Mouse (Mus musculus) myocyte (in vitro differentiated cells): ENCODE results near the gene Gramd1b. TPM values are rescaled to one million over a fixed set of nuclear protein-coding genes. Genes with fewer than 3 reads are reported as not detected.
A peak's percentile ranks its signal among the peaks of the same experiment; 100 is the strongest.

Experiments
- H3K27me3 ChIP-seq: one replicate; pipeline ENCODE4 v1.6.1; 2011; ENCODE audit not compliant: control insufficient read depth, insufficient read depth, insufficient read length
- H3K36me3 ChIP-seq: one replicate; pipeline ENCODE4 v1.6.1; 2011; ENCODE audit not compliant: control insufficient read depth, insufficient read depth
- H3K4me2 ChIP-seq: one replicate; pipeline ENCODE4 v1.6.1; 2011; ENCODE audit warnings: low read depth, control low read depth
- H3K4me3 ChIP-seq: one replicate; pipeline ENCODE4 v1.5.1; 2011; ENCODE audit warnings: mild to moderate bottlenecking, control low read depth, moderate library complexity
- H3K79me2 ChIP-seq: one replicate; pipeline ENCODE4 v1.6.1; 2011; ENCODE audit not compliant: control insufficient read depth, insufficient read depth
- H3ac ChIP-seq: one replicate; pipeline ENCODE4 v1.6.1; 2011; ENCODE audit not compliant: control insufficient read depth, insufficient read length
- CEBPB ChIP-seq: IDR thresholded peaks from 2 replicates; pipeline ENCODE4 v1.6.1; 2011; ENCODE audit warnings: mild to moderate bottlenecking, moderate library complexity; ENCODE audit not compliant: poor library complexity, insufficient read depth, severe bottlenecking
- E2F4 ChIP-seq: IDR thresholded peaks from one replicate; pipeline ENCODE4 v1.6.1; 2011; ENCODE audit warnings: mild to moderate bottlenecking, control low read depth, moderate library complexity; ENCODE audit not compliant: insufficient read depth
- MAX ChIP-seq: IDR thresholded peaks from one replicate; pipeline ENCODE4 v1.6.1; 2011; ENCODE audit warnings: low read depth, mild to moderate bottlenecking, control low read depth
- MYOD1 ChIP-seq, 3 experiments: IDR thresholded peaks; one replicate each; pipeline ENCODE4 v1.6.1; 2011; ENCODE audit warnings: control low read depth in 2 of 3, low read depth in 2 of 3, mild to moderate bottlenecking in 2 of 3, moderate library complexity in 1 of 3; ENCODE audit not compliant: insufficient read length in 2 of 3, control insufficient read depth in 1 of 3
- MYOG ChIP-seq, 3 experiments: IDR thresholded peaks; one replicate each; pipeline ENCODE4 v1.6.1; 2011; ENCODE audit warnings: control low read depth in 2 of 3, low read depth in 2 of 3, mild to moderate bottlenecking in 2 of 3; ENCODE audit not compliant: insufficient read length in 2 of 3, control insufficient read depth in 1 of 3, insufficient read depth in 1 of 3
- POLR2A ChIP-seq: IDR thresholded peaks from one replicate; pipeline ENCODE4 v1.6.1; 2011; ENCODE audit warnings: low read depth, mild to moderate bottlenecking, control low read depth, moderate library complexity; ENCODE audit not compliant: insufficient read length
- POLR2AphosphoS2 ChIP-seq: IDR thresholded peaks from one replicate; pipeline ENCODE4 v1.6.1; 2011; ENCODE audit warnings: low read depth, control low read depth; ENCODE audit not compliant: insufficient read length
- REST ChIP-seq: IDR thresholded peaks from one replicate; pipeline ENCODE4 v1.6.1; 2011; ENCODE audit warnings: mild to moderate bottlenecking, control low read depth, moderate library complexity; ENCODE audit not compliant: insufficient read depth, insufficient read length
- SRF ChIP-seq: IDR thresholded peaks from one replicate; pipeline ENCODE4 v1.6.1; 2011; ENCODE audit warnings: low read depth; ENCODE audit not compliant: control insufficient read depth, insufficient read length
- TCF12 ChIP-seq: IDR thresholded peaks from one replicate; pipeline ENCODE4 v1.6.1; 2011; ENCODE audit warnings: mild to moderate bottlenecking, control low read depth; ENCODE audit not compliant: poor library complexity, insufficient read depth, severe bottlenecking
- TCF3 ChIP-seq: IDR thresholded peaks from one replicate; pipeline ENCODE4 v1.6.1; 2011; ENCODE audit warnings: low read depth, control low read depth; ENCODE audit not compliant: insufficient read length
- USF1 ChIP-seq: IDR thresholded peaks from one replicate; pipeline ENCODE4 v1.6.1; 2011; ENCODE audit warnings: low read depth, mild to moderate bottlenecking, control low read depth, moderate library complexity
- polyA plus RNA-seq: library from polyadenylated mRNA; unstranded; fragments of >200 nt; fragmentation: generic; extraction: Trizol; gene quantifications from one replicate; pipeline ENCODE4 v1.2.1, GENCODE M21; 2012; ENCODE audit warnings: missing spikeins

The Gramd1b gene
- polyA plus RNA-seq, 1 experiment: 33.9 TPM

- Histone ChIP-seq H3K4me2 (no peak overlapping the region), H3K4me3 (no peak overlapping the region), H3ac (no peak overlapping the region), H3K36me3 (no peaks in the 10 kb centered on the region), H3K27me3 (no peaks in the 10 kb centered on the region), H3K79me2 (no peaks in the 10 kb centered on the region)
- TF ChIP-seq MYOG (IDR thresholded peaks at IDR 0.05; ENCODE audit: control insufficient read depth in 1 of 3, insufficient read depth in 1 of 3, insufficient read length in 2 of 3, low read depth in 2 of 3) (peak in 2 of 3 experiments; percentile 60 to 79), TCF12 (no peak), MYOD1 (IDR thresholded peaks at IDR 0.05; ENCODE audit: control insufficient read depth in 1 of 3, insufficient read length in 2 of 3, low read depth in 2 of 3) (peak in 2 of 3 experiments; percentile 66 to 78)
Measured at GRCm38 (mm10) chr9:40537708-40538105, 6.5 kb upstream of the Gramd1b start.

GRCm38 (mm10) chr9:40537044-40537707 lies 6.0 kb upstream of the Gramd1b start:
- H3K4me2 ChIP-seq: no peak overlapping the region
- no peaks in the 10 kb centered on the region for H3K27me3 ChIP-seq
- TF ChIP-seq TCF12: no peak
- TF ChIP-seq SRF: no peak
- TF ChIP-seq TCF3: no peak
- no peak for TF ChIP-seq USF1
- no peak for TF ChIP-seq POLR2A
- TF ChIP-seq CEBPB: no peak
- no peak for TF ChIP-seq MYOG (IDR thresholded peaks at IDR 0.05; ENCODE audit: control insufficient read depth in 1 of 3, insufficient read depth in 1 of 3, insufficient read length in 2 of 3, low read depth in 2 of 3)
- TF ChIP-seq MAX: no peak
- no peak for TF ChIP-seq REST
- no peak overlapping the region for H3K4me3 ChIP-seq
- H3K79me2 ChIP-seq: no peaks in the 10 kb centered on the region
- no peaks in the 10 kb centered on the region for H3K36me3 ChIP-seq
- H3ac ChIP-seq: no peak overlapping the region

GRCm38 (mm10) chr9:40530536-40530935 lies 647 bp downstream of the Gramd1b start:
- Histone ChIP-seq H3K4me2 (no peak overlapping the region), H3K27me3 (no peaks in the 10 kb centered on the region), H3K4me3 (no peak overlapping the region), H3K36me3 (no peaks in the 10 kb centered on the region), H3K79me2 (no peaks in the 10 kb centered on the region), H3ac (no peak overlapping the region)
- no peak for TF ChIP-seq POLR2AphosphoS2

- H3K27me3 ChIP-seq: no peaks in the 10 kb centered on the region
- no peak overlapping the region for H3K4me2 ChIP-seq
- no peaks in the 10 kb centered on the region for H3K36me3 ChIP-seq
- TF ChIP-seq TCF3 (peak; percentile 93), MYOG (IDR thresholded peaks at IDR 0.05; ENCODE audit: control insufficient read depth in 1 of 3, insufficient read depth in 1 of 3, insufficient read length in 2 of 3, low read depth in 2 of 3) (peak; percentile 86 to 98 (median 97)), USF1 (no peak), MAX (no peak), POLR2AphosphoS2 (no peak), TCF12 (peak; percentile 93), SRF (no peak), MYOD1 (IDR thresholded peaks at IDR 0.05; ENCODE audit: control insufficient read depth in 1 of 3, insufficient read length in 2 of 3, low read depth in 2 of 3) (peak; percentile 70 to 98 (median 97))
- no peak overlapping the region for H3K4me3 ChIP-seq
- no peaks in the 10 kb centered on the region for H3K79me2 ChIP-seq
- no peak overlapping the region for H3ac ChIP-seq
Measured at GRCm38 (mm10) chr9:40528733-40529132, 2.5 kb downstream of the Gramd1b start.

GRCm38 (mm10) chr9:40526928-40527327 lies 4.3 kb downstream of the Gramd1b start:
- H3K4me2 ChIP-seq: peak overlapping the region; percentile 13
- TF ChIP-seq SRF: no peak
- TF ChIP-seq POLR2AphosphoS2: no peak
- no peak for TF ChIP-seq TCF3

GRCm38 (mm10) chr9:40522156-40522555 lies 9.0 kb downstream of the Gramd1b start:
- no peaks in the 10 kb centered on the region for H3K27me3 ChIP-seq
- no peak overlapping the region for H3K4me2 ChIP-seq
- H3K36me3 ChIP-seq: no peaks in the 10 kb centered on the region
- H3K79me2 ChIP-seq: no peaks in the 10 kb centered on the region
- no peak overlapping the region for H3ac ChIP-seq
- no peak overlapping the region for H3K4me3 ChIP-seq
- TF ChIP-seq REST (no peak), MYOD1 (IDR thresholded peaks at IDR 0.05; ENCODE audit: control insufficient read depth in 1 of 3, insufficient read length in 2 of 3, low read depth in 2 of 3) (no peak), TCF3 (no peak), MYOG (IDR thresholded peaks at IDR 0.05; ENCODE audit: control insufficient read depth in 1 of 3, insufficient read depth in 1 of 3, insufficient read length in 2 of 3, low read depth in 2 of 3) (no peak), E2F4 (no peak), TCF12 (no peak), MAX (no peak), CEBPB (no peak), USF1 (no peak), SRF (no peak)

More at GRCm38 (mm10) chr9:40526928-40527327, 4.3 kb downstream of the Gramd1b start:
- Histone ChIP-seq H3K27me3 (no peaks in the 10 kb centered on the region), H3K4me3 (no peak overlapping the region), H3ac (no peak overlapping the region), H3K36me3 (no peaks in the 10 kb centered on the region), H3K79me2 (no peaks in the 10 kb centered on the region)
